Mouse (Mus musculus) heart, embryonic 12.5 days (tissue): Measurements from ENCODE around the gene Cfap299. TPM values are rescaled to one million over a fixed set of nuclear protein-coding genes. Genes with fewer than 3 reads are reported as not detected.

Source experiments
- ATAC-seq: fragments of 200-750 bp; cut with Nextera tagmentation; 2 replicates; pipeline ENCODE4 v1.8.0; 2017; ENCODE audit warnings: moderate TSS enrichment, moderate library complexity; ENCODE audit not compliant: insufficient number of reproducible peaks, low FRiP score
- H3K27ac ChIP-seq: fragments of 300-500 bp; sonication (generic); 2 replicates; pipeline ENCODE4 v1.5.1; 2016; ENCODE audit warnings: mild to moderate bottlenecking, moderate library complexity; ENCODE audit not compliant: poor library complexity, severe bottlenecking
- H3K27me3 ChIP-seq: fragments of 300-500 bp; sonication (generic); replicated peaks from 2 replicates; pipeline ENCODE4 v1.6.1; 2016; ENCODE audit warnings: mild to moderate bottlenecking, moderate library complexity
- H3K36me3 ChIP-seq: fragments of 300-500 bp; sonication (generic); 2 replicates; pipeline ENCODE4 v1.6.1; 2016; ENCODE audit warnings: mild to moderate bottlenecking, moderate library complexity
- H3K4me1 ChIP-seq: fragments of 300-500 bp; sonication (generic); replicated peaks from 2 replicates; pipeline ENCODE4 v1.6.1; 2016; ENCODE audit warnings: mild to moderate bottlenecking
- H3K4me2 ChIP-seq: fragments of 300-500 bp; sonication (generic); 2 replicates; pipeline ENCODE4 v1.6.1; 2016; ENCODE audit warnings: mild to moderate bottlenecking, moderate library complexity
- H3K4me3 ChIP-seq: fragments of 300-500 bp; sonication (generic); 2 replicates; pipeline ENCODE4 v1.5.1; 2016; ENCODE audit warnings: mild to moderate bottlenecking
- H3K9ac ChIP-seq: fragments of 300-500 bp; sonication (generic); 2 replicates; pipeline ENCODE4 v1.6.1; 2016; ENCODE audit warnings: mild to moderate bottlenecking, moderate library complexity
- H3K9me3 ChIP-seq: fragments of 300-500 bp; sonication (generic); replicated peaks from 2 replicates; pipeline ENCODE4 v1.6.1; 2016; ENCODE audit warnings: mild to moderate bottlenecking, moderate library complexity
- WGBS: fragments of 180-500 bp; shearing (Covaris S2); methylation state at CpG from one replicate; pipeline ENCODE4 v1.1.7; 2016; 5-methylcytosine and 5-hydroxymethylcytosine counted together
- polyA plus RNA-seq: library from polyadenylated mRNA; unstranded; fragments of >200 nt; fragmentation: Nextera tagmentation; extraction: Ambion mirVana; gene quantifications from 2 replicates; pipeline ENCODE4 v1.2.1, GENCODE M21; 2016

Cfap299 gene
- 0.37 TPM in 1 of 2 replicates, not detected in the other for polyA plus RNA-seq

GRCm38 (mm10) chr5:98328848-98329624, at the start of gene Cfap299:
TSS of gene Cfap299 (plus strand) at chr5:98329304.
- peak within 1 kb of the TSS; percentile 81 for H3K4me2 ChIP-seq
- no peak within 1 kb of the TSS for H3K27ac ChIP-seq
- H3K9me3 ChIP-seq = no peaks in the 10 kb centered on the region; the same call in 1 of the 2 replicates
- WGBS = 3% methylated on average over 46 of the region's 46 CpGs
- H3K36me3 ChIP-seq = no peaks in the 10 kb centered on the region
- H3K9ac ChIP-seq = peak within 1 kb of the TSS; percentile 46
- H3K4me3 ChIP-seq = peak within 1 kb of the TSS; percentile 82
- H3K4me1 ChIP-seq = no peaks in the 10 kb centered on the region
- peaks cover 7% of the 10 kb centered on the region for H3K27me3 ChIP-seq
- peak; percentile 87 for ATAC-seq

GRCm38 (mm10) chr5:98281993-98282392, 47.1 kb upstream of the Cfap299 start:
- WGBS = 53% methylated on average over 9 of the region's 9 CpGs
- Histone ChIP-seq H3K27me3 (peaks cover 11% of the 10 kb centered on the region), H3K9ac (no peak overlapping the region), H3K4me3 (no peak overlapping the region), H3K27ac (no peak overlapping the region), H3K4me2 (no peak overlapping the region), H3K9me3 (no peaks in the 10 kb centered on the region), H3K4me1 (0 out of 2 replicates have a peak, but pooled peaks cover 5% of the 10 kb centered on the region), H3K36me3 (no peaks in the 10 kb centered on the region)
- ATAC-seq = no peak

- Histone ChIP-seq H3K4me2 (peak overlapping the region; percentile 59), H3K27me3 (peaks cover 11% of the 10 kb centered on the region), H3K27ac (no peak overlapping the region), H3K9ac (no peak overlapping the region), H3K4me1 (0 out of 2 replicates have a peak, but pooled peaks cover 5% of the 10 kb centered on the region), H3K9me3 (no peaks in the 10 kb centered on the region), H3K4me3 (peak overlapping the region; percentile 21), H3K36me3 (no peaks in the 10 kb centered on the region)
- ATAC-seq = no peak
- whole genome bisulfite sequencing = 14% methylated on average over 17 of the region's 17 CpGs
Observed at GRCm38 (mm10) chr5:98283696-98284478, 45.2 kb upstream of the Cfap299 start.

GRCm38 (mm10) chr5:98290642-98291041, 38.5 kb upstream of the Cfap299 start:
- ATAC-seq = no peak
- no peak overlapping the region for H3K27ac ChIP-seq
- no peak overlapping the region for H3K4me2 ChIP-seq
- H3K4me1 ChIP-seq = peaks cover 7% of the 10 kb centered on the region; the same call in 1 of the 2 replicates
- H3K27me3 ChIP-seq = peaks cover 31% of the 10 kb centered on the region
- H3K9me3 ChIP-seq = no peaks in the 10 kb centered on the region
- H3K4me3 ChIP-seq = no peak overlapping the region
- WGBS = 84% methylated on average over 8 of the region's 8 CpGs
- H3K36me3 ChIP-seq = no peaks in the 10 kb centered on the region
- H3K9ac ChIP-seq = no peak overlapping the region

- Histone ChIP-seq H3K4me3 (peak overlapping the region; percentile 33), H3K9me3 (no peaks in the 10 kb centered on the region), H3K27me3 (peaks cover 31% of the 10 kb centered on the region), H3K4me2 (peak overlapping the region; percentile 69), H3K27ac (no peak overlapping the region), H3K4me1 (peaks cover 7% of the 10 kb centered on the region; the same call in 1 of the 2 replicates), H3K9ac (peak overlapping the region; percentile 2; the same call in 1 of the 2 replicates), H3K36me3 (no peaks in the 10 kb centered on the region)
- no peak for ATAC-seq
- WGBS = 3% methylated on average over 19 of the region's 19 CpGs
Observed at GRCm38 (mm10) chr5:98292388-98293048, 36.6 kb upstream of the Cfap299 start.

GRCm38 (mm10) chr5:98293049-98293715, 35.9 kb upstream of the Cfap299 start:
- H3K27me3 ChIP-seq = peaks cover 31% of the 10 kb centered on the region
- H3K27ac ChIP-seq = no peak overlapping the region
- peak overlapping the region; percentile 33 for H3K4me3 ChIP-seq
- H3K9ac ChIP-seq = peak overlapping the region; percentile 2; the same call in 1 of the 2 replicates
- peaks cover 7% of the 10 kb centered on the region; the same call in 1 of the 2 replicates for H3K4me1 ChIP-seq
- H3K9me3 ChIP-seq = no peaks in the 10 kb centered on the region
- ATAC-seq = no peak
- H3K4me2 ChIP-seq = peak overlapping the region; percentile 69
- H3K36me3 ChIP-seq = no peaks in the 10 kb centered on the region
- WGBS = 1% methylated on average over 12 of the region's 12 CpGs

- Histone ChIP-seq H3K36me3 (no peaks in the 10 kb centered on the region), H3K27ac (no peak overlapping the region), H3K27me3 (peaks cover 3% of the 10 kb centered on the region; the same call in 1 of the 2 replicates), H3K4me1 (no peaks in the 10 kb centered on the region), H3K9me3 (no peaks in the 10 kb centered on the region), H3K9ac (no peak overlapping the region), H3K4me3 (no peak overlapping the region), H3K4me2 (no peak overlapping the region)
- ATAC-seq = no peak
- WGBS = 76% methylated on average over 4 of the region's 4 CpGs
Observed at GRCm38 (mm10) chr5:98300079-98300478, 29.0 kb upstream of the Cfap299 start.

GRCm38 (mm10) chr5:98305673-98306072, 23.4 kb upstream of the Cfap299 start:
- Histone ChIP-seq H3K4me2 (no peak overlapping the region), H3K4me1 (no peaks in the 10 kb centered on the region), H3K36me3 (no peaks in the 10 kb centered on the region), H3K9me3 (no peaks in the 10 kb centered on the region), H3K9ac (no peak overlapping the region), H3K27ac (no peak overlapping the region), H3K27me3 (0 out of 2 replicates have a peak, but pooled peaks cover 3% of the 10 kb centered on the region), H3K4me3 (no peak overlapping the region)
- WGBS = 77% methylated on average over 4 of the region's 4 CpGs
- no peak for ATAC-seq

- no peak for ATAC-seq
- H3K9me3 ChIP-seq = no peaks in the 10 kb centered on the region
- H3K27ac ChIP-seq = no peak overlapping the region
- no peak overlapping the region for H3K9ac ChIP-seq
- 0 out of 2 replicates have a peak, but pooled peaks cover 3% of the 10 kb centered on the region for H3K27me3 ChIP-seq
- WGBS = 59% methylated on average over 9 of the region's 9 CpGs
- no peaks in the 10 kb centered on the region for H3K36me3 ChIP-seq
- H3K4me1 ChIP-seq = no peaks in the 10 kb centered on the region
- H3K4me2 ChIP-seq = no peak overlapping the region
- no peak overlapping the region for H3K4me3 ChIP-seq
Observed at GRCm38 (mm10) chr5:98306528-98306927, 22.6 kb upstream of the Cfap299 start.

GRCm38 (mm10) chr5:98326625-98327024, 2.5 kb upstream of the Cfap299 start:
- H3K36me3 ChIP-seq = no peaks in the 10 kb centered on the region

More at GRCm38 (mm10) chr5:98326625-98327024, 2.5 kb upstream of the Cfap299 start:
- Histone ChIP-seq H3K27ac (no peak overlapping the region), H3K27me3 (peaks cover 7% of the 10 kb centered on the region), H3K4me2 (no peak overlapping the region), H3K4me1 (no peaks in the 10 kb centered on the region), H3K4me3 (no peak overlapping the region), H3K9ac (no peak overlapping the region), H3K9me3 (no peaks in the 10 kb centered on the region; the same call in 1 of the 2 replicates)
- ATAC-seq = no peak
- 73% methylated on average over 2 of the region's 2 CpGs for WGBS
